Mouse (Mus musculus) cerebellum, postnatal 36 days (tissue): ENCODE measurements around the gene Crispld2.

ENCODE experiments used
- DNase-seq, 2 experiments: peaks; one replicate each; pipeline ENCODE4 v3.0.0; 2021 to 2022; ENCODE audit warnings: mixed read lengths in 2 of 2

Gene Crispld2

GRCm38 (mm10) chr8:120001712-120002111, 9.5 kb downstream of the Crispld2 start:
- no peak for DNase-seq

DNA sequence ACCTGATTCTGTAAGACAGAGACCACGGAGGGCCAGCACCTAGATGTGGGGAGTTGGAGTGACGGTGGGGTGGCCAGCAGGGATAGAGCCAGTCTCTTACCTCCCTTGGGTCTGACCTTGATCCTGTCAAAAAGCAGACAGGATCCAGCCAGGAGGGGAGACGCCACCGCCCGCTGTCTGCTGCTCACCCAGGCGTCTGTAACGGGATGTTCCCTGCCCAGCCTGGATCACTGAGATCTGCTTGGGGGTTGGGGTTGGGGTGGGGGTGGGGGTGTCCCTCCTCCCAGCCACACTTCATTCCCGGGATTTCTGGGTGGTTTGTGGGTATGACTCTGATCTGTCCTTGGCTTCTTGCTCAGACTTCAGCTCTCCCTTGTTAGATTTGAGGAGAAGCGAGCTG, 10.1 kb downstream of the Crispld2 start:
- no peak for DNase-seq

- no peak for DNase-seq
Measured at GRCm38 (mm10) chr8:120004154-120004702, 12.0 kb downstream of the Crispld2 start.

DNA sequence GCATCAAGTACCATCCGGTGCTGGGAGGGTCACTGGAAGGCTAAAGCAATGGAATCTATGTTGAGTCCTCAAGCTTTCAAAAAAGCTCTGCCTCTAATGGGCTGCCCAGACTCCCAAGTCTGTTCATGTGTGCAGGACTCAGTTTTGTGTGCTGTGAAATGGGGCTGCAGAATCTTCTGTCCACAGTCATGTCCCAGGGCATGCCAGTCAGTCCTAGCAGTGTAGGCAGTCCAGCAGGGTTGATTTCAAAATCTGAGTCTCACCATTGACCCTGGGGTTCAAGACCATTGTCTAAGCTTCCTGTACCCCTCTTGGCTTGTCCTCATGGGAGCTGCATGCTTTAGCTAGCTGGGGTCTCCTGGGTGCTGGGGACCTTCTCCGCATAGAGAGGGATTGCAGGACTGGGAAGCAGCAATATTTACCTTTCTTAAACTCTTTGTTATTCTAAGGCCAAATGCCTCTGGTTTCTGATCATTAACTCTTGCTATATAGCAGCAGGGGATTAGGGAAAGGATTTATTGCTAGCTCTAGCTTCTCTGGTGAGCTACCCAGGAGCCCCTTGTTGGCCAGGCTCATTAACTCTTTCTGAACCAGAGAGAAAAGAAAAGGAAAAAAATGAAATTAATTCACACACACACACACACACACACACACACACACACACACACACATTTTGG, 12.6 kb downstream of the Crispld2 start:
- DNase-seq: no peak

- no peak for DNase-seq
Measured at GRCm38 (mm10) chr8:120006645-120007160, 14.5 kb downstream of the Crispld2 start.

- DNase-seq: no peak
Measured at GRCm38 (mm10) chr8:120007178-120007577, 14.9 kb downstream of the Crispld2 start.

DNA sequence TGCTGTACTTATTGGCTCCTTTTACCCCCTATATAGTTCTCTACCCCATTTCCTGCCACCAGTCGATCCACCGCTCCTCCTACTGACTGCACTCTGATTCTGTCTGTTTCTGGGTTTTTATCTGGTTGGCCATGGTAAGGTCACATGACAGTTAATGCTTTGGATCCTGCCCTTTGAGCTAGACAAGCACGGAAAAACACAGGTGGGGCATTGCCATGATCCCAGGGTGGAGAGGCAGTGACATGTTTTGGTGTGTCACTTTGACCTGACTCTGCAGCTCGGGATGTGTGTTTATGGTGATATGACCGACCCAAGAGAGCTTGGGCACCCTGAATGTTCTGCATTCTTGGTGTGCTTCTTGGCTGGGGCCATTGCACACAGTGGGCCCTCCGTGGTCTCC, 17.0 kb downstream of the Crispld2 start:
- no peak for DNase-seq

GRCm38 (mm10) chr8:120012491-120012890, 20.3 kb downstream of the Crispld2 start:
- no peak for DNase-seq

GRCm38 (mm10) chr8:120012927-120013326, 20.7 kb downstream of the Crispld2 start:
- no peak for DNase-seq

GRCm38 (mm10) chr8:120014267-120015023, 22.2 kb downstream of the Crispld2 start:
- DNase-seq: no peak

DNA sequence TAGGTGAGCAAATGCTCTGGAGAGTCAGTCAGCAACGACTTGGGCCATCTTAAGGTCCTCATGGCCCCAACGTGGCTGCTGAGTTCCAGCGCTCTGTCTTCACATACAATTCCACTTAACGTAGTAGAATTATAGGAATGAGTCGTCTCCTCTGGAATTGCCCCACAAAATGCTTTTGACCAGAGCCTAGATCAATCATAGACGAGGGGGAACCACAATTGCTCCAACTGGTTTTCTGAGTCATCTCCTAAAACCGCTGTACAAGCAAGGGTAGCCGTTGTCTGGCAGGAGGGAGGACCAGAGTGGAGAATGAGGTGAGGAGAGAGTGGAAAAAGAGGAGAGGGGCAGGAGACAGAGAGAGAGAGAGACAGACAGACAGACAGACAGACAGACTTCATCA, 23.7 kb downstream of the Crispld2 start:
- no peak for DNase-seq

DNA sequence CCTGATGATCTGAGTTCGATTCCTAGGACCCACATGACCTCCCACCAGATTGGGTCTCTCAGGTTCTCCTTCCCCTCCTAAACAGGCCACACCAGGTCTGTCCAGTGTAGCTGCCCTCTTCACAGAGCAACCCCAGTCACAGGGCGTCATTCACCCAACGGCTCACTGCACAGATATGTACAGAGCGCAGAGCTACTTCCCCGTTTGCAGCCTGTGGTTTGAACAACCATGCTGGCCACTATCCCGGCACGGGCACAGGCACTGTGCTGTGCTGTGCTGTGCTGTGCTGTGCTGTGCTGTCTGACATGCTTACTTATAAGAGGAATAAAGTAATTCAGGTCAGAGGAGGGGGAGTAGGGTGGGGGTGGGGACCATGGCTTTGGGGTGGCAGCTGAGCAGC, 24.2 kb downstream of the Crispld2 start:
- no peak for DNase-seq

GRCm38 (mm10) chr8:120017349-120017748, 25.1 kb downstream of the Crispld2 start:
- no peak for DNase-seq

- no peak for DNase-seq
Measured at GRCm38 (mm10) chr8:120017786-120018185, 25.5 kb downstream of the Crispld2 start.

- DNase-seq: no peak
Measured at GRCm38 (mm10) chr8:120018379-120018778, 26.1 kb downstream of the Crispld2 start.

DNA sequence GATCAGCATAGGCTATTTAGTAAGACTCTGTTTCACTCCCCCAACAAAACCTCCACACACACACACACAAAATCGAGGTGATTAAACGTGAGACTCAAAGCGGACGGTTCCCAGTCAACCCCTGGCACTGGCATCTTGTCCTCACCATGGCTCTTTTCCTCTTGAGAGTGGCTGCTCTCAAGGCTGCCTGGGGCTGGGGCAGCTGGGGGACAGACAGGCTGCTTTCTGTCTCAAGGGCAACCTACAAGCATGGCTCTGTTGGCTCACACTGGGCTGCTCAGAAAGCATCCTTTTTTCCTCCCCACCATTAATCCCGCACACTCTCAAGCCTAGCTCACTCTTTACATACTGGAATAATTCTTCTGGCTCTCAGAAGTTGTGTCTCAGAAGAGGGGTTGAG, 27.1 kb downstream of the Crispld2 start:
- no peak for DNase-seq

DNA sequence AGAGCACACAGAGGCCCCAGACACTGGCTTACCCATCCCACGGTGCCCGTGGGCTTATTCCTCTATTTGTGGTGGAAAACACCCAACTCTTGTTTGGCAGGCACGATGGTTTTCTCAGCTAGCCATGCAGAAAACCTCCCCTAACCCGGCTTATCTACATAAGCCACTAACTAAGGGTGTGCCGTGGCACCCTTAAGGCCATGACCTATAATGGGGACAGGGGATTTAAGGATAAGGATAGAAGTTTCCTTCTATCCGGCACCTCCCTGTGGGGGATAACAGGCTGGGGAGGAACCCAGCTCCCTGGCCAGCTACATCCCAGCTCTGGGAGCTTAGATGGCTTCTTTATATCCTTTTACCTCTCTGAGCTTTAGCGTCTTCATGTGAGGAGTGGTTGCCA, 28.1 kb downstream of the Crispld2 start:
- DNase-seq: no peak

DNA sequence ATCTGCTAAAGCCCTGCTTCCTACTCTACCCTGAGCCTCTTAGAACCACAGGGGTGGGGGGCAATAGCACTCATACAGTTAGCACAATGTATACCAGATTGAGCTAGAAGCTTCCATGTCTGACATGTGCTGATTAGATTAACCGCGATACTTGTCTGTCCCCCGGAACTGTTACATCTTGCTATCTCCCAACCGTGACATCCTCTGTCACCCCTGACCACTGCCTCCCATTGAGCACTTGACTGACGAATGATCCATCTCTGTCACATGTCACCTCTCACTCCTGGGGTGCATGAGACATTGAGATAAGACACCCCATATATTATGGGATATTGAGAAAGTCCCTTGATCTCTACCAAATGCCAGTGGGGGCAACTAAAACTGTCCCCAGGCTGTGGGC, 34.0 kb downstream of the Crispld2 start:
- DNase-seq: no peak

DNA sequence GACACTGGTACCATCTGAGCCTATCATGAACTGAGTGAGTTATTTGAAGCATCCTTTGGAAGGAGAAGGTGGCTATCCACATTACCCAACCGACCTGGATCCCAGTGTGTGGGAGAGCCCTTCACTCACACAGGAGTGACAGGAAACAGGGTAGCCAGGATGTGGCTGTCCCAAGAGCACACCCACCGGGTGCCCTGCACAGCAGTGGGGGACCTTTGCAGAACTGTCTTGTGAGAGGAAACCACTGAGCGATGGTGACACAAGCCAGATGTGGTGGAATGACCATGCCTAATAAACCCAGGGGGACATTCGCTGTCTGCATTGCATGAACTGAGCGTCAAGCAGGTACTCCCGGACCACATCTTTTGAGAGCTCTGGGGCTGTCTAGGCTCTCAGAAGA, 34.8 kb downstream of the Crispld2 start:
- no peak for DNase-seq

DNA sequence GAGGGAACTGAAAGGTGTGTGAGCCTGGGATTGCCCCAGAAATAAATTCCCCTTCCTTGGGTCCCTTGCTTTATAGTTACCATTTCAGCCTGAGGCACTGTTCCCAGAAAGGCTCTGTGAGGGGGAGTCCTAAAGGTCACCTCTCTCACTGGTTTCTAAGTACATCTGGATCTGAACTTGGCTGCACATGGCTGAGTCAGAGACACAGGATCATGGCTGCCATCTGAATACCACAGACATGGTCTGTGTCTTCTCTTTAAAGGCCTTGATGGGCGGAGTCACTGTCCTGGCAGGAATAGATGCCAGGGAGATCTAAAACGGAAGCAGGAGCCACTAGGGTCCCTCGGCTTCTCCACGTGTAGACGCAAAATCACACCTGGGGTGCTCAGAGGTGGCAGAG, 38.2 kb downstream of the Crispld2 start:
- no peak for DNase-seq

- no peak for DNase-seq
Measured at GRCm38 (mm10) chr8:120032549-120033208, 40.4 kb downstream of the Crispld2 start.

- DNase-seq: no peak
Measured at GRCm38 (mm10) chr8:120034471-120034870, 42.2 kb downstream of the Crispld2 start.

DNA sequence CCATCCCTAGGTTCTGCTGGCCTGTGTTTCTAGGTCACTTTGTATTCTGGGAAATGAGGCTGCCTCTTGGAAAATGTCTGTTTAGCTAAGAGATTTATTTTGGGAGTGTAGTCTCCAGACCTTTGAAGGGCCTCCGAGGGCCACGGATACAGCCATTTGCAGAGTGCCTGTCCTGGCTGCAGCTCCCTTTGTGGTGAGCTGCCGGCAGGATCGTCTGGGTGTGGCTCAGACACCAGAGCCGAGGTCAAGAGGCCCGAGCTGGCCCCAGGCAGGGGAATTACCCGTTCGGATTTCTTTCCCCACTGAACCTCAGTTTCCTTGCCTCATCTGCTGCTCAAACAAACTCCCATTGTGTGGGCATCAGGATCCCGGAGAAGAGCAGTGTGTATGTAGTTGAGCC, 43.9 kb downstream of the Crispld2 start:
- DNase-seq: no peak
